Mouse (Mus musculus) liver, adult 2 months (tissue): ENCODE measurements around the gene Psors1c2. TPM values are rescaled to one million over a fixed set of nuclear protein-coding genes. Genes with fewer than 3 reads are reported as not detected.

Experiments used
- DNase-seq: peaks from one replicate; pipeline ENCODE4 v3.0.0-alpha.2; 2011; ENCODE audit warnings: low read depth, low spot score; ENCODE audit errors: extremely low read depth
- H3K27ac ChIP-seq: fragments of 200-500 bp; replicated peaks from 2 replicates; pipeline ENCODE4 v1.5.1; 2012; ENCODE audit warnings: low read depth, mild to moderate bottlenecking, control low read depth, inconsistent platforms, low read length; ENCODE audit not compliant: insufficient read depth
- H3K27me3 ChIP-seq: fragments of 200-500 bp; 2 replicates; pipeline ENCODE4 v1.6.1; 2012; ENCODE audit warnings: mild to moderate bottlenecking, moderate library complexity, low read length, inconsistent platforms; ENCODE audit not compliant: control insufficient read depth, insufficient read depth
- H3K36me3 ChIP-seq: fragments of 200-500 bp; 2 replicates; pipeline ENCODE4 v1.6.1; 2012; ENCODE audit warnings: low read length, inconsistent platforms; ENCODE audit not compliant: control insufficient read depth, insufficient read depth
- H3K4me1 ChIP-seq: fragments of 200-500 bp; 2 replicates; pipeline ENCODE4 v1.6.1; 2011; ENCODE audit warnings: low read length; ENCODE audit not compliant: control insufficient read depth, insufficient read depth
- H3K4me3 ChIP-seq: fragments of 200-500 bp; 2 replicates; pipeline ENCODE4 v1.5.1; 2011; ENCODE audit warnings: low read depth, mild to moderate bottlenecking, control low read depth, low read length, moderate library complexity; ENCODE audit not compliant: insufficient read depth
- H3K79me2 ChIP-seq: fragments of 200-500 bp; 2 replicates; pipeline ENCODE4 v1.6.1; 2012; ENCODE audit warnings: inconsistent platforms, mild to moderate bottlenecking, low read length, moderate library complexity; ENCODE audit not compliant: control insufficient read depth, insufficient read depth
- H3K9ac ChIP-seq: fragments of 200-500 bp; 2 replicates; pipeline ENCODE4 v1.6.1; 2012; ENCODE audit warnings: low read depth, mild to moderate bottlenecking, control low read depth, inconsistent platforms, low read length
- CTCF ChIP-seq: fragments of 200-500 bp; IDR thresholded peaks from 2 replicates; pipeline ENCODE4 v1.5.1; 2011; ENCODE audit warnings: low read depth, low read length, control low read depth
- POLR2A ChIP-seq: fragments of 200-500 bp; IDR thresholded peaks from 2 replicates; pipeline ENCODE4 v1.6.1; 2011; ENCODE audit warnings: low read length, control low read depth; ENCODE audit not compliant: insufficient read depth; ENCODE audit errors: extremely low read depth
- whole genome bisulfite sequencing: fragments of 180-500 bp; shearing (Covaris S2); methylation state at CpG from one replicate; pipeline ENCODE4 v1.1.7; 2018; 5-methylcytosine and 5-hydroxymethylcytosine counted together
- polyA plus RNA-seq: library from polyadenylated mRNA; depleted of rRNA; stranded (reverse); fragments of >200 nt; gene quantifications from 2 replicates; pipeline ENCODE4 v1.2.3, GENCODE M21; 2012
- total RNA-seq: library from RNA; depleted of rRNA; stranded (reverse); fragments of >200 nt; gene quantifications from 2 replicates; pipeline ENCODE4 v1.2.3, GENCODE M21; 2014

Psors1c2 gene
- total and polyA plus RNA-seq, 2 experiments: not detected

- Histone ChIP-seq H3K27ac (no peak overlapping the region), H3K4me3 (no peak overlapping the region), H3K9ac (no peak overlapping the region), H3K79me2 (no peaks in the 10 kb centered on the region), H3K27me3 (no peaks in the 10 kb centered on the region), H3K4me1 (peaks cover 5% of the 10 kb centered on the region; the same call in 1 of the 2 replicates), H3K36me3 (no peaks in the 10 kb centered on the region)
- no peak for TF ChIP-seq CTCF
- no peak for TF ChIP-seq POLR2A
- no peak for DNase-seq
- WGBS: 83% methylated on average over 13 of the region's 13 CpGs
Observed at GRCm38 (mm10) chr17:35556186-35556765, 23.3 kb downstream of the Psors1c2 start.

DNA sequence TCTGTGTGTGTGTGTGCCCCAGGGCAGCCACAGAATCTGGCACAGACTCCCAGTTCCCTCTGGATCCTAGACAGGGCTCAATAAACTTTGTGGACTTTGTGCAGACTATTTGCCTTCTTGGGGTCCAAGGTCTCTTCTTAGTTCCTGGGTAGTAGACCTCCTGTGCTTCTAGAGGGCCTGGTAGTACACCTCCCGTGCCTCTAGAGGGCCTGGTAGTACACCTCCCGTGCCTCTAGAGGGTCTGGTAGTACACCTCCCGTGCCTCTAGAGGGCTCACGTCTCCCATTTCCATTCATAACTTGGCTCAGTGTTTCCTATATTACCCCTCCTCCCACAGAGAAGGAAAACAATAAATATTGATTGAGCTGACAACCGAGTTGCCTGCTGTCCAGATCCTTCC, 23.8 kb downstream of the Psors1c2 start:
- Histone ChIP-seq H3K36me3 (no peaks in the 10 kb centered on the region), H3K27me3 (no peaks in the 10 kb centered on the region), H3K4me3 (no peak overlapping the region), H3K79me2 (no peaks in the 10 kb centered on the region), H3K27ac (no peak overlapping the region), H3K9ac (no peak overlapping the region), H3K4me1 (peaks cover 5% of the 10 kb centered on the region; the same call in 1 of the 2 replicates)
- peak; percentile 54 for DNase-seq
- TF ChIP-seq POLR2A (no peak), CTCF (peak; percentile 91)
- WGBS: 11% methylated on average over 5 of the region's 5 CpGs

- DNase-seq: no peak
- Histone ChIP-seq H3K9ac (no peak overlapping the region), H3K79me2 (no peaks in the 10 kb centered on the region), H3K27me3 (no peaks in the 10 kb centered on the region), H3K4me1 (peaks cover 5% of the 10 kb centered on the region; the same call in 1 of the 2 replicates), H3K36me3 (no peaks in the 10 kb centered on the region), H3K4me3 (no peak overlapping the region), H3K27ac (no peak overlapping the region)
- WGBS: 81% methylated on average over 9 of the region's 9 CpGs
- no peak for TF ChIP-seq POLR2A
- no peak; the same call in 1 of the 2 replicates for TF ChIP-seq CTCF
Observed at GRCm38 (mm10) chr17:35557351-35557750, 24.4 kb downstream of the Psors1c2 start.

DNA sequence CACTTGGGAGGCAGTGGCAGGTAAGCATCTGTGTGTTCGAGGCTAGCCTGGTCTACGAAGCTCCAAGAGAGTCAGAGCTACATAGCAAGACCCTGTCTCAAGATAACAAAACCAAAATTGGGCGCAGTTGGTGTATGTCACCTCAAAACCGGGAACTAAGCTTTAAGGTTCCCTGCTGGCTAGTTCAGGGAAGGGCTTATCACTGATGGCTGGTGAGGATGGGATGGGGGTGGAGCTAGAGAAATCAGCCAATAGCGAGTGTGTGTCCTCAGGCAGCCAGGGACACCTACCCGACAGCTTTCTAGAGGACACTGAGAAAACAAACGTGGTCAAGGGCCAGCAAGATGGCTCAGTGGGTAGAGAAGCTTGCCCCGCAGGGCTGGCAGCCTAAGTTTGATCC, 25.2 kb downstream of the Psors1c2 start:
- TF ChIP-seq CTCF (no peak), POLR2A (no peak)
- Histone ChIP-seq H3K9ac (no peak overlapping the region), H3K27ac (no peak overlapping the region), H3K4me3 (no peak overlapping the region), H3K4me1 (peaks cover 5% of the 10 kb centered on the region; the same call in 1 of the 2 replicates), H3K79me2 (no peaks in the 10 kb centered on the region), H3K36me3 (no peaks in the 10 kb centered on the region), H3K27me3 (no peaks in the 10 kb centered on the region)
- DNase-seq: no peak
- 55% methylated on average over 8 of the region's 8 CpGs for WGBS

DNA sequence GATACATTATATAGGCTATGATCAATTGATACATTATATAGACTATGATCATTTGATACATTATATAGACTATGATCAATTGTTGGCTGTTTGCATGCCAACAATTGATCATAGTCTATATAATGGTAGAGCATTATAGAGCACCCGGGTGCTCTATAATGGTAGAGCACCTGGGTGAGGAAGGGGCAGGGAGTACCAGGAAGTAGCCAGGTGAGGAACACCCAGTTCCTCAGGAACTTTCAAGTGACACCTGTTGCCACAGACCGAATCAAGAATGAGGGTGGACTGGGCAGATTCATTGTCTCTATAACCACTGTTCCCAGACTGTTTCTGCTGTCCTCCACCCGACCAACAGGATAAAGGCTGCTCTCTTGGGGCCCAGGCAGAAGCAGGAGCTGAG, 34.1 kb downstream of the Psors1c2 start, which contains the start of gene 2300002M23Rik:
2300002M23Rik (plus strand) TSS at position 301 of the 400 bp plus-strand sequence.
- WGBS: 55% methylated on average over 3 of the region's 3 CpGs
- no peak within 1 kb of the TSS for H3K4me3 ChIP-seq
- H3K27me3 ChIP-seq: peaks cover 12% of the 10 kb centered on the region
- no peak within 1 kb of the TSS for H3K9ac ChIP-seq
- H3K79me2 ChIP-seq: no peaks in the 10 kb centered on the region
- H3K4me1 ChIP-seq: no peaks in the 10 kb centered on the region
- TF ChIP-seq POLR2A (no peak), CTCF (no peak)
- no peaks in the 10 kb centered on the region for H3K36me3 ChIP-seq
- no peak for DNase-seq
- no peak within 1 kb of the TSS for H3K27ac ChIP-seq

- H3K79me2 ChIP-seq: no peaks in the 10 kb centered on the region
- DNase-seq: no peak
- H3K36me3 ChIP-seq: no peaks in the 10 kb centered on the region
- H3K4me3 ChIP-seq: no peak overlapping the region
- no peak for TF ChIP-seq CTCF
- TF ChIP-seq POLR2A: no peak
- 34% methylated on average over 9 of the region's 9 CpGs for WGBS
- H3K9ac ChIP-seq: no peak overlapping the region
- H3K4me1 ChIP-seq: no peaks in the 10 kb centered on the region
- no peak overlapping the region for H3K27ac ChIP-seq
- peaks cover 12% of the 10 kb centered on the region for H3K27me3 ChIP-seq
Observed at GRCm38 (mm10) chr17:35567767-35568166, 34.8 kb downstream of the Psors1c2 start.
